Mouse (Mus musculus): ENCODE data around the gene Pknox2. TPM values are rescaled to one million over a fixed set of nuclear protein-coding genes. Genes with fewer than 3 reads are reported as not detected.

The Pknox2 gene
- 1.3 TPM for polyA plus RNA-seq (2014; fragmentation: Illumina TruSeq; extraction: RNeasy Lipid Tissue Mini Kit (QIAGEN cat#74804); ENCODE audit: low read depth, low replicate concordance)

GRCm38 (mm10) chr9:37147359-37147685 is at the start of gene Pknox2:
Gene Pknox2 (minus strand): TSS chr9:37147407.

Other genes starting within 250 kb of the Pknox2 start
- gene Tmem218, start 60.8 kb upstream of the Pknox2 start, polyA plus RNA-seq (2014; fragmentation: Illumina TruSeq; extraction: RNeasy Lipid Tissue Mini Kit (QIAGEN cat#74804); ENCODE audit: low read depth, low replicate concordance), result 9.4 TPM
- 347 TPM for gene Slc37a2, start 108.3 kb upstream of the Pknox2 start, polyA plus RNA-seq (2014; fragmentation: Illumina TruSeq; extraction: RNeasy Lipid Tissue Mini Kit (QIAGEN cat#74804); ENCODE audit: low read depth, low replicate concordance)
- gene Ccdc15, start 201.0 kb upstream of the Pknox2 start, polyA plus RNA-seq (2014; fragmentation: Illumina TruSeq; extraction: RNeasy Lipid Tissue Mini Kit (QIAGEN cat#74804); ENCODE audit: low read depth, low replicate concordance), result 5.7 TPM
- 0.82 TPM for gene Hepacam, start 219.9 kb upstream of the Pknox2 start, polyA plus RNA-seq (2014; fragmentation: Illumina TruSeq; extraction: RNeasy Lipid Tissue Mini Kit (QIAGEN cat#74804); ENCODE audit: low read depth, low replicate concordance)

Data from sigmoid colon, adult 10 weeks (tissue).